Mouse (Mus musculus): ENCODE data around the gene Lhfp.
"Not testable (repeated sequence)": the region's sequence is repeated elsewhere in the genome, so short reads cannot be mapped to it uniquely, and the experiment has no call there.

The Lhfp gene

DNA sequence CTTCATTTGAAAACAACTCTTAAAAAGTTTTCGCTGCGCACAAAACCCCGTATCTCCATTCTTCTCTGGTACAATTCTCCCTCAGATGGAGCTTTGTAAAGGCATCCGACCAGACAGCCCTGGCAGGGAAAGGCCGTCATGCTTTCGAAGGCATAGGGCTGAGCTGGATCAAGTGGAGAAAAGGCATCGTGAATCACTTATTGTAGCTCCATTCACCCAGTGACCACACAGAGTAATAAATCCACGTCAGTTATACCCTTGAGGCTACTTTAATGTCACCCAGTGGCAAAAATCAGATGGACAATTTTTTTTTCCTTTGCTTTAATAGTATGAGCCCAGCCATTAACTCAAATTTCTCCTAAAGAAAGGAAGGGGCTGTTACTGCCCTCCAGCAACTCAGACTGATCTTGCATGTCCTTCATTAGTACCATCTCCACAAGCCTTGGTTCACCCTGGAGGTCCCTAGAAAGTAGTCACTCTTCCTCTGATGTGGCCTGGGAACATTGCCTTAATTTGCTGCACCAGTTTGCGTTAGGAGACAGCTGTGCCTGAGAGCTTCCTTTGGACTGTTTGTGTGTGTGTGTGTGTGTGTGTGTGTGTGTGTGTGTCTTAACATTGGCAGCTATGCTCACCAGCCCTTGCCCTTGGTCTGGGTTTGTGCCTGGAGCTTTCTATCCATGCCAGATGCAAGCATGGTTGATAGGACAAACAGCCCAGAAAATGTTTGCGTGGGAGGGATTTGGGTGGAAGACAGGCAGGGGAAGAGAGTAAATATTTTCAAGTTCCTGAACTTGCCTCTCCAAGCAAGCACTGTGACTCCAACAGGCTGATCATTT lies 169.6 kb downstream of the Lhfp start:
- intact Hi-C loops (cut with DNase I): no loop called here

DNA sequence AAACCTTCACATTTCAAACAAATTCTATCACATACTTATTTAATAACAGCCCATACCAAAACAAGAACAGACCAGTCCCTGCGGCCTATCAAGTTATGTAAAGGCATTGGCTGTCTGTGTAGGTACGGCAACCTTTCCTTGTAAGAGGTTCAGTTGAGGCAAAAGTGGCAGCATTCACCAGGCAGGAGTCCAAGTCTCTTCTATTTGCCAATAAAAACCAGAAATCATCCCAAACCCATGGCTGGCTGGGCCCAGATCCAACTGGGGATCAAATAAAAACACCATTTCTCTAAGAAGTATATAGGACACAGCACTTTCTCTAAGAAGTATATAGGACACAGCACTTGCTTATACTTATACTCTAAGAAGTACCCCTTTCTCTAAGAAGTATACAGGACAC lies 171.3 kb downstream of the Lhfp start:
- intact Hi-C loops (cut with DNase I): no loop called here

DNA sequence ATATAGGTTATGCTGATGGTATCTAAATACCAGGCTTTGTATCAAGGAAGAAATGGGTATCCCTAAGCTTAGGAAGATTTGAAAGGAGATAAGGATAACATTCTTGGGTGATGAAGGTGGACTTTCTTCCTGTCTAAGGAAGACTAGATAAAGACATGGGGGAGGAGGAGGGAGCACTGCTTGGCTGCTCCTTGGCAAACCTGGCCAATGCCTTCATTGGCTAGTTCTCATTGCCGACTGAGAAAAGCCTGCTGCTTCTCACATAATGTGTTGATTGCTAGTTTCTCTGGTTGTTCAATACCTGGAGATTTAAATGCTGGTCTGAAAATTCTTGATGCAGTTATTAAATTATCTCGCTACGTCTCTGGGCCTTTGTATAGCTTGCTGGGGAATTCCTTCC lies 172.0 kb downstream of the Lhfp start:
- intact Hi-C loops (cut with DNase I): no loop called here

DNA sequence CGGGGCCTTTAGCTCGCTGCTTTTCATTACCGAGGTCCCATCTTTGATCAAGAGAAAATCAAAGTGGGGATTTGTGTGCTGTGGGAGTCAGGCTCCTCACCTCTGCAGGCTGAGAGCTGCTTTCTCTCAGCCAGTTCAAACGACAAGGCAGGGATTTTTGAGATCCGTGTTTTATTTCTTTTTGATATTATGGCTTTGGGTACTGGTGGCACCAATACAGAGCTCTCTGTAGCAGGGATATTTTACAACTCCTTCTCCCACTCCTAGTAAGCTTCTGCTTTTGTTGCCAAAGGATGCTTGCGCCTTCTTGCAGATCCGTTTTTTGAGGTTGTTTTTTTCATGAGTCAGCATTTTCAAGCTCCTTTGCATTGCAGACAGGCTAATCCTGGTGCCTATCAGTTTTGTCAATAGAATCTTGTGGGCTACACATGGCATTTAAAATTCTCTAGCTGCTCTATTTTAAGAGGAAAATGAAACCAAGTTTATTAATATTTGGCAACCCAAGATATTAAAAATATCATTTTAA lies 172.5 kb downstream of the Lhfp start:
- intact Hi-C loops (cut with DNase I): no loop called here

DNA sequence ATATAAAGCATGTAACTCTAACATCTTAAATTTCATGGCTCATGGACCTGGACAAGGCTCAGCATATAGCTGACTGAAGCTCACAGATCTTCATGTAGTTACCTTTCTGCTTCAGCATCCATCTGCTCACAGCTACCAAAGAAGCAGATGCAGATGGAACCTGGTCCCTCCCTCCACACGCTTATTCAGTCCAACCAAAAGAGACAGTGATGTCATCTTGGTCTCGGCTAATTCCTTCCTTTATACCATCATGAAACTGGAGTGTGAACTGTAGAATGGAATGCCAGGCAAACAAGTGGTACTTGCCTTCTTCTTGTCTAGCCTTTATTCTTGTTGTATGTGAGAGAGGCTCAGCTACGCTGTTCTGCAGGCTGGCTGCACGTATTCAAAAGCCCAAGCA lies 173.1 kb downstream of the Lhfp start:
- intact Hi-C loops (cut with DNase I): no loop called here

DNA sequence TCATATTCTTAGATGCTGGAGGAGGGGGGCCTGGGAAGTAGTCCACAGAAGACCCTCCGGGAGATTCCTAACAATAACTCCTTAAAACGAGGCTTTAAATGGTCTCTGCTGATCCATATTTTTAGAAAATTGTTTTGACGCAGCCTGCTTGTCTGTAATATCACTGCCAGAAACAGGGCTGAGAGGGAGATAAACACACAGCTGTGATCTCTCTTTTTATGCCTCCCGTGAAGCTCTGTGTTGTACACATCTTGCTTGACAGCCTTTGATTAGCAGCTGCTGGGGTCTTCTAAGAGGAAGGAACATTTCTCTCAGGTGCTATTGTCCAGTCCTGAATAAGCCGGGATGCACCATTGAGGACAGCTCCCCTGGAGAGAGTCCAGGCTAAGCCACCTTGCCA lies 176.4 kb downstream of the Lhfp start:
- intact Hi-C loops (cut with DNase I): no loop called here

DNA sequence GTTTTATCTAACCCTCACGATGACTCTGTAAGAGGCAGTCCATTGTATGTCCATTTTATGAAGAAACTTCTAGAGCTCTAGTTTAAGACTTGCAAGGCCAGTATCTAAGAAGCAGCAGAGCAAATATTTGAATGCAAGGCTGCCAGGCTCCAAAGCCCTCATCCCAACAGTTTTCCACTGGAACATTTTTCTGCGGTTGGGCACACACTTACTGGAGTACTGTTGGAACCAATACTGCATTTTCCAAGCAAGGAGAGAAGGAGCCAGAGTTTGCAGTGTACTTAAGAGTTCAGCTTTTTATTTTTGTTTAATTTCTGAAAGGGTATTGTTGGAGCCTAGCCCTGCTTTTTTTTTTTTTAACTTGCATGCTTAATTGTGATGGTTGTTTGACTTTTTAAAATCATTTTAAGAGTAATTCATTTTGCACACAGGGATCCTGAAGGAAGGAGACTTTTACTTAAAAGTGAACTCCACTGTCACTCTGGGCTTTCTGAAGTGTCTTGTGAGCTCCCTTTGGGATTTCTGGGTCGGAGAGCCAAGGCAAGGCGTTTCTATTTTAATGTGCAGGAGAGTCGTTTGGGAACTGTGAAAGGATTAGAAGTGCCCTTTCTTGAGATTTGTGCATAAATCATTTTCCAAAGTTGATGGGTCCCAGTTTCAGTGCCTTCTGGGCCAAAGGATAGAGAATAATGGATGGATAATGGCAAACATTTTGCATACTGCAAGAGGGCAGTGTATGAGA lies 180.4 kb downstream of the Lhfp start:
- intact Hi-C loops (cut with DNase I): no loop called here

DNA sequence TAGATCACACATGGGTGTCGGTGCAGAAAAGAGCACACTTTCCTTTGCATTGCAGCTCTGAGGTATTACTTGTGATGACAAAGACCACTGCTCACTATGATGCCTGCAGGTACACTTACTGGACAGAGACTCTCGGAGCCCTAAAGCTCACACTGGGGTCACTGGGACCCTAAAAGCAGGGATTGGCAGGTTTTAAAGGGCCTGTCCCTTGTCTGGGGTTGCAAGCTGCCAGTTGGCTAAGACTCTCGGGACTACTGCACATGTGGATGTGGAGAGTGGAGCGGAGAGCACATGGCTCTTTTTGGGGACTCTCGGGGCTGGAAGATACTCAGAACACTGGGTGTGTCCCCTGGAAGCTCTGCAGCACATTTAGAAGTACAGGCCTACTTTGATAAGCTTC lies 182.8 kb downstream of the Lhfp start:
- intact Hi-C loops (cut with DNase I): no loop called here

DNA sequence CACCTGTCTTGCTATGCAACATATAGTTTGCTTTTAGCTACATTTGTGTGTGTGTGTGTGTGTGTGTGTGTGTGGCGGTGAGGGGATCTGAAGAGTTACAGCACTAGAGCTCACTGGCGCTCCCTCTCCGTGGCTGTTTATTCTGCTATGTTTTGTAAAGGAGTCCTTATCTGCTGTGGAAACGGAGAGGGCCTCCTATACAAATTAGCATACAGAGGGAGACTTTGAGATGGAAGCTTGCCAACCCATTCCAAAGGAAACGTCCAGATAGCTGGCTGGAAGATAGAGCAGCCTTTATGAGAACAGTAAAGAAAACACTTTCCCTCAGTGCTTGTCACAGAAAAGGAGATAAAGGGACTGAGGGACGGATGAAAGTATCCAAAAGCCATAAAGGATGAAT lies 184.4 kb downstream of the Lhfp start:
- intact Hi-C loops (cut with DNase I): no loop called here

DNA sequence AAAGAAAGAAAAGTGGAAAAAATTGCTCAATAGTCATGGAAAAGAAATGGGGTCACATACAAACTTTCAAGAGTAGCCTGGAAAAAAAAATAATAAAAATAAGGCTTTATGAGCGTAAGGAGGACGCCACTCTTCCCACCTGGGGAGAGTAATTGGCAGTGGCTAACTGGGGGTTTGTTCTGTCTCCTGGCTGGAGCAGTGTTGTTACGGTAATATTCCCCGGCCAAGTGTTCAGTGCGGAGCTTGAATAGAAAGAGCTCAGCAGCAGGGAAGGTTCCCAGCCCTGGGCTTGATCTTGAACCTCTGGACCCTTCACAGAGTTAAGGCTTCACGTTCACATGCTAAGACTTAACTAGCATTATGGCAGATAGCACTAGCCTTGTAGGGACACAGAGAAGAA lies 184.9 kb downstream of the Lhfp start:
- intact Hi-C loops (cut with DNase I): no loop called here

DNA sequence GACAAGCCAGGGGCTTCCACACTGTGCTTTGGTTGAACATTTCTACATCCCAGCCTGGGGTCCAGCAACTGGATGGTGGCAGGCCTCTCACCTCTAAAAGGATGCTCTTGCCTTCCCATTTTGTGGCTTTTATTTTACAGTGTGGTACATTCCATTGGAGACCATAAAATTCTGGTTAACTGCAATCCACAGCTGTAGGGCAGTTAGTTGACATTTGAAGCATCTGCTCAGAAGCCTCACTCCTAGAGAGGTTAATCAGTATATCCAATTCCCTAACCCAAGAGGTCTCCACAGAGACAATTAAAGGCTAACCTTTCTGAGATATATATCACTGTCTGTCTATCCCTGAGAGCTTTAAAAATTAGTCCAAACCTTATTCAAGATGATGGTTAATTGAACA lies 186.5 kb downstream of the Lhfp start:
- intact Hi-C loops (cut with DNase I): no loop called here

DNA sequence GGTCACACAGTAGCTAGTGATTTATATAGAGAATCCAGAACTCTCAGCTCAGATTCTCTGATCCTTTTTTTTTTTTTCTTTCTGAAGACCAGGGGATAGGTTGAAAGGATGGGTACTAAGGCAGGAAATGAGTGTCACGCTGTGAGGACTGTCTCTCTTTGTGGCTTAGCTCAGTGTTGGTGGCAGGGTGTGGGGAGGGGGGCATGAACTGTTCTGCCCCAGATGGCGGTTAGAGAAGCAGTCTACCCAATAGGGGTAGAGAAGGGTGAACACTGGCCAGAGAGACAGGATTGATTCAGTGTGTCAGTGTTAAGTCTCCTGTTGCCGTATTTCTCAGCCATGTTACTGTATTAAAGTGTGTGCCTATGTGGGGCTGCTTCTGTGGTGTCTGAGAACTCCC lies 189.2 kb downstream of the Lhfp start:
- intact Hi-C loops (cut with DNase I): no loop called here

DNA sequence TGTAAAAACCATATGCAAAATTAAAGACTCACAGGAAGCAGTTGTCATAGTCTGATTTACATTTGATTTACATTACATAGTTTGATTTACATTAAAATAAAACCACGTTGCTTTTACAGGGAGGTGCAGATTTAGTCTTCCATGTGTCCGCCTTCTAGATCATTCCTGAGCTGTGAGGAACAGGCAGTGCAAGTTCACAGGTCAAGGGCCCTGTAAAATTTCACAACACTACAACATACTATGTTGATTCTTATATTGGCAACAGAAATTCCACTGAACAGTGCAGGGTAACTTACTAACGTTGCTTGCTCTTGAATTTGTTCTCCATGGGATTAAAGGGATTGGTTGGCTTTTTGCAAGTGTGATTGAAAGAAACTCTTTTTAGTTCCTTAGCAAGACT lies 189.8 kb downstream of the Lhfp start:
- intact Hi-C loops (cut with DNase I): no loop called here

DNA sequence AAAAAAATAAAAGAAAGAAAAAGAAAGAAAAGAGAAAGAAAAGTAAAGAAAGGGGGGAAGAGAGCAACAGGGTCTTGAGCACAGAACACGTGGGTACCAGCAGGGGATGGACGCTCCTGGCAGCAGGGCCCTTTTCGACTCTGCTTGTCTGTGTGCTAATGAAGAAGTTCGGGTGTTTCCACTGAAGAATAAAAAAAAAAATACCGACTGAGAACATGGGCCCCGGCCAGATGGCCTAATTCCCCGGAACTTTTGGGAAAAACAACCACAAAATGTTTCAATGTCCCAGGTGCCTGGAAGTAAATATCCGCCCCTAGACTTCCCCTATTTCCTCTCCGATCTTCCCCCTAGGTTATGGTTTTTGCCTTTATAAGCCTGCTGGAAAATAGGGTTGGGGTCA lies 191.1 kb downstream of the Lhfp start:
- intact Hi-C loops (cut with DNase I): not testable (repeated sequence)

DNA sequence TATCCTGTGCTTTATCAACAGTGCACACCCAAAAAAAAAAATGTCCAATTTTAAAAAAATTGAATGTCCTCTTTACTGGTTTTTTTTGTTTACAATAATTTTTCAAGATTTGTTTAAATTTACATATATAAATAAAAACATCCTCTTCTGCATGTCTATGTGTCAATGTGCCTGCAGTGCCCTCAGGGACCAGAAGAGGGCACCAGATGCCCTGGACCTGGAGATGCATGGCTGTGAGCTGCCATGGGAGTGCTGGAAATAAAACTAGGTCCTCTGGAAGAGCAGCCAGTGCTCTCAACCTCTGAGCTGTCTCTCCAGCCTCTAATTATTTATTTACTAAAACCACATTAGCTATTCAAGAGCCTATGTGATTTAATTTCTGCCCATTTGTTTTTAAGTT lies 193.4 kb downstream of the Lhfp start:
- intact Hi-C loops (cut with DNase I): no loop called here

DNA sequence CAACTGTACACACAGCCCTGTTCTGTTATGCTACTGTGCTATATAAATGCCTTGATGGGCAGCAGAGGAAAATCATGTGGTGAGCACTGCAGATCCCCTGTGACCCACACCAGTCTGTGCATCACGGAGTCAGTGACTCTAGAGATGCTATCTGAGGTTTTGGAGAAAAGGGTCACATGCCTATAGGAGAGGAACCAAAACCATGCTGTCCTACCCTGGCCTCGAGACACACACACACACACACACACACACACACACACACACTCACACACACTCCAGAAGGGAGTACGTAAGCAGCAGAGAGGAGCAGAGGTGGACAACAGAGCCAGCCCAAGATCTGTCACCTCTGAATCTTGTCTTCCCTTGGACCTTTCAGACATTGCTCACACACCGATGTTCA lies 195.1 kb downstream of the Lhfp start:
- intact Hi-C loops (cut with DNase I): no loop called here

DNA sequence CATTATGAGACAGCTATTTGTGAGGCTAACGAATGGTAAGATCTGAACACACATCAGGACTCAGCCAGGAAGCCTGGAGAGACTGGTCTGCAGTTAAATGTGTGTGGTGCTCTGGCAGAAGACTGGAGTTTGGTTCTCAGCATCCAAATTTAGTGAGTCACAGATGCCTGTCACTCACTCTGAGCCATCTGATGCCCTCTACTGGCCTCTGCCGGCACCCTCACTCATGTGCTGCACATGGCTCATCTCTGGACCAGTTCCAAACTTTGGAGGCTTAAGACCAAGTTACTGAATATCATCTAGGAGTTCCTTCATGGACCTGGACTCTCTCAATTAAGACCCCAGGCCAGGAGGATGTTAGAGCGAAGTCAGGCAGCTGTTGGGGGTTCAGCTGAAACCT lies 198.8 kb downstream of the Lhfp start:
- intact Hi-C loops (cut with DNase I): loop anchor here (10.0 kb wide), 1 partner anchor 205 kb away; no protein-coding TSS in a partner anchor

DNA sequence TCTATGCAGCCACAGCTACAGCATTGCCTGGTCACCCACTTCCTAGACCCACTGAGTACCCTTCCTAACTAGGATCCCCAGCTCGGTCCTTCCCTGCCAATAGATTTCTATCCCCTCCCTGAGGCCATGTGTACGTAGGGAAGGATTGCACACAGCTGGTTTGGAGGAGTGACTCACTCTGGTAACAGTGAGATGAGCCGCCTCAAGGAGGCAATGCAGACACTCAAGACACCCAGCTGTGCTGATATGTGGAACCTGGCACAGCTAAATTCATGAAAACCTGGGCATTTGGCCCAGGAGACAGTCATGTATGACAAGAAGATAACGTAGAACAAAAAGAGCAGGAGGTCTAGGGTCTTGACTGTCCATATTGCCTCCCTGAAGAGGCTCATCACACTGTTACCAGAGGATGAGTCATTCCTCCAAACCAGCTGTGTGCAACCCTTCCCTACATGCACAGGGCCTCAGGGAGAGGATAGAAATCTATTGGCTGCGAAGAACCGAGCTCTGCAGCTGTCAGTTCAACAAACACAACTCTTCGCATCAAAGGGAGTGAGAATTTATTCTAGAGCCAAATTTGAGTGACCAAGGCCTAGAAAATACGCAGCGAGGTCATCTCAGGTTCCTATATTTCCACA lies 204.4 kb downstream of the Lhfp start:
- intact Hi-C loops (cut with DNase I): loop anchor here (2.0 to 10.0 kb wide), 3 partner anchors 199 to 218 kb away; partner anchors contain the start of gene Lhfp

DNA sequence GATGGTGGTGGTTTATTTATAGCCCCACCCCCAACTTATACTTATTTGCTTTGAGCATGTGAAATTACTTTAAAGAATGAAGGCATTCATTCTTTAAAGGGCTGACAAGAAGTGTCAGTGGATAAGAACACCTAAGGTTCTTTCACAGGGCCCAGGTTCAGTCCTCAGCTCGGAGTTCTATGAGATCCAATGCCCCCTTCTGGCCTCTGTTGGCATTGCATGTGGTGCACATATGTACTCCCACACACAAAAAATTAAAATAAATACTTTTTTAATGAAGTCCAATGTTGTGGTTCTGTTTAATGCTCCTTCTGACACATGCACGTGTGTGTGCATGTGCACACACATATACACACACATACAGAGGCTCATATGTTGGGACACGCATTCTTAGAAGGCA lies 205.8 kb downstream of the Lhfp start:
- intact Hi-C loops (cut with DNase I): loop anchor here (2.0 to 10.0 kb wide), 3 partner anchors 198 to 220 kb away; partner anchors contain the start of gene Lhfp

DNA sequence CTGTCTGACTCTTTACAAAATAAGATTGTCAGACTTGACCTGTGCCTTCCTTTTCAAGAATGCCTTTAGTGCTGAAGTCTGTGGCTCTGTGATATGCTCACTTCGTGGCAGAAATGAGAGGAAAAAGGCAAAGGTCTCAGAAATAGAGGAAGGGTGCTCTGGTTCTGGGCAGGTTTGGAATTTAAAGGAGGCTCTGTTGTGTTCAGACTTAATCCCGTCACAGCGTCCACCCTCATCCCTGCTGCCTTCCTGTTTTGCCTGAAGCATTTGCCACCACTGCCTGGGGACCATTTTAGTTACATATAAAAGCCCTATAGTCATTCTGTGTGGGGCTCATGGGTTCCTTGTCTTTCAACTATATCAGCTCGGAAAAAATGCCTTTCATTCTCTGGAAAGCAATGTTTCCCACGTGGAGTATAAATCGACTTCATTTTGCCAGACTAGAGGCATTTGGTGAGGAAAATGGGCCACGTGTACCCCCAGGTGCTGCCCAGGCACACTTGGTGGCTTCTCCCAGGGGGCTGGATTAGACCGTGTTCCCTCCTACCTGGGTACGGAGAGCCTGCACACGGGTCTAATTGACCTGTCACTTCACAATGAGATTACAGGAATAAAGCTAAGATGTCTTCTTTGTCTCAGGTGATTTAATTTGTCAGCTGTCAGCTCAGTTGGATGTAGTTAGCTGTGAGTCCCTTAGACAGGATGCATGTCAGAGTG lies 207.0 kb downstream of the Lhfp start:
- intact Hi-C loops (cut with DNase I): loop anchor here (5.0 to 10.0 kb wide), 2 partner anchors 196 to 221 kb away; no protein-coding TSS in a partner anchor

DNA sequence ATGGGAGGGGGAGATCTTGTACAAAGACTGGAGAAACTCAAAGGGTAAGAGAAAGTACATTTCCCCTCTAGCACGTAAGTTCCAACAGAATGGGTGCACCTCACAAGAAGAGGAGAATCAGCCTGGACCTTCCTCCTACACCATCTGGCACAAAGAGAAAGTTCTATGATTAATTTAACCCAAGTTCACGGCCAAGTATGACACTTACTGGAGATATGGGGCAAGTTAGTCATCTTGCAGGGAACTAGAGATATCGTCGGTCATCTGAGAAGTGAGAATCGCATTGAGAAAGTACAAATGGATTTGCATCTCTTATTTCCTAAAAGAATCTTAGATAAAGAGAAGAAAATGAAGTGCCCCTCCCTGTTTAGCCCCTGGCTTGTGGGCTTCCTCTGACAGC lies 211.2 kb downstream of the Lhfp start:
- intact Hi-C loops (cut with DNase I): no loop called here

Data from adrenal gland (tissue).